Mouse (Mus musculus) liver, adult 2 months (tissue): Measurements from ENCODE around the gene Plxna4.

ENCODE experiments used
- CTCF ChIP-seq: fragments of 200-500 bp; IDR thresholded peaks from 2 replicates; pipeline ENCODE4 v1.5.1; 2011; ENCODE audit warnings: low read depth, low read length, control low read depth
- POLR2A ChIP-seq: fragments of 200-500 bp; IDR thresholded peaks from 2 replicates; pipeline ENCODE4 v1.6.1; 2011; ENCODE audit warnings: low read length, control low read depth; ENCODE audit not compliant: insufficient read depth; ENCODE audit errors: extremely low read depth

- TF ChIP-seq CTCF (no peak), POLR2A (no peak)
These were observed 61.2 kb downstream of the Plxna4 start for GRCm38 (mm10) chr6:32526762-32527161.
